Mouse (Mus musculus) left cerebral cortex, postnatal 14 days (tissue): ENCODE results near the gene Rasgrf1. TPM values are rescaled to one million over a fixed set of nuclear protein-coding genes. Genes with fewer than 3 reads are reported as not detected.
A peak's percentile ranks its signal among the peaks of the same experiment; 100 is the strongest.

Source experiments
- DNase-seq, 2 experiments: peaks; one replicate each; pipeline ENCODE4 v3.0.0; 2021 to 2022; ENCODE audit warnings: low spot score in 2 of 2, mixed read lengths in 1 of 2
- intact Hi-C: fragments of 180-260 bp; cut with DNase I; formaldehyde crosslinking; loops from one replicate; pipeline ENCODE4 v1.15.1; 2025
- total RNA-seq, 2 experiments: library from RNA; stranded (reverse); gene quantifications; 2 replicates each; pipeline ENCODE4 v1.2.3; 2021

The Rasgrf1 gene
- total RNA-seq, 2 experiments from 2014 or later: 146 to 187 TPM

- no peak for DNase-seq
- intact Hi-C loops: no loop called here
Observed at GRCm38 (mm10) chr9:89953596-89954215, 44.0 kb downstream of the Rasgrf1 start.

DNA sequence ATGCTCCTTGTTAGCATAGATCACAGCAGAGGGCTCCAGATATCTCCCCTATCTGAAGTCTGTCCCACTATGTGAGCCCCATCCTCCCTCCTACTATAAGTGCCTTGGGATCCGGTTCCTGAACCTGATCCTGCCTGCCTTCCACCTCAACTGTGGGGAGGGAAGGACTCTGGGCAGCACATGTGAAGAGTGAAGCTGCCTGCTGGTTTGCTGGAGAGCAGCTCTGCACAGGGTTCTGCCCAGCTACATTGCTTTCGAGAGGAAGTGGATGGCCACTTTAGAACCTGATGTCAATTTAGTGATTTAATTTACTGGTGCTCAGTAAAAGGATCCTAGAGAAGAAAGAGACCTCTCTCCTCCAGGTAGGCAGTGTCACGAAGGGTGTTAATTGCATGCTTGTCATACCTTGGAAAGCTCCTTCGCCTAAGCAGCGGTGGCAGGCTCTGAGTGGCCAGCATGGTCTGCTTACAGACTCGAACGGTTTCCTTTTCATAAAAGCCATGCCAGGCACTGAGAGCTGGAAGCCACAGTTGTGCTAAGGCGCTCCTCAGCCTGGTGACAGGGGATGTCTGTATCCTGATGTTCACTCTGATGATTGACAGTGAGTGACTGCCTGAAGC lies 45.3 kb downstream of the Rasgrf1 start:
- DNase-seq: no peak

DNA sequence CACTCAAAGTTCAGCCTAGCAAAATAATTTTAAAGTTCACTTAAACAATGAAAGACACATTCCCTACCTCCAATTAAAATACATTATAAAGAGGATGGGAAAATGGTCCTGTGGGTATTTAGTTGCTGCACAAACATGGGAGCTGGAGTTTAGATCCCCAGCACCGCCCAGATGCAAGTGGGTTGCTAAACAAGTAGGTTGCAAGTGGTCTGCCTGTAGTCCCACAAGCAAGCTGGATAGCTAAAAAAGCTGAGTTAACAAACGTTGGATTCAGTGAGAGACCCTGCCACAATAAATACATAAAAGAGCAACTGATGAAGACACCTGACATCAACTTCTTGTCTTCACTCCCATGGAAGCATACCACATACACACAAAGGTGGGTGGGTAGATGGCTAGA lies 49.3 kb downstream of the Rasgrf1 start:
- intact Hi-C loops: no loop called here

More for the DNA sequence above, 45.3 kb downstream of the Rasgrf1 start:
- intact Hi-C loops: no loop called here

DNA sequence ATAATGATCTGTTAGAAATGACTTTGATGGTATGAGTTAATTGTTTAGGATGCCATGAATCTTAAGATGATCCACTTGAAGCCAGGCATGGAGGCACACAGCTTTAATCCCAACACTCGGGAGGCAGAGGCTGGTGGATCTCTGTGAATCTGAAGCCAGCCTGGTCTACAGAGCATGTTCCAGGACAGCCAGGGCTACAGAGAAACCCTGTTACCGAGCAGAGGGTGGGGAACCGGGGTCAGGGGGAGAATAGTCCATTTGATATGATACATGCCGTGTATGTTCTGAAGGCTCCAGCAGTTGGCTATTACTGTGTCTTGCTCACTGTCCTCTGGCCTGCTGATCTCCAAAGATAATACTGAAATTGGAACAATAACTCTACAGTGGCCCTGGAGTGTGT lies 54.4 kb downstream of the Rasgrf1 start:
- intact Hi-C loops: no loop called here
- no peak for DNase-seq

More for the DNA sequence above, 49.3 kb downstream of the Rasgrf1 start:
- DNase-seq: no peak

DNA sequence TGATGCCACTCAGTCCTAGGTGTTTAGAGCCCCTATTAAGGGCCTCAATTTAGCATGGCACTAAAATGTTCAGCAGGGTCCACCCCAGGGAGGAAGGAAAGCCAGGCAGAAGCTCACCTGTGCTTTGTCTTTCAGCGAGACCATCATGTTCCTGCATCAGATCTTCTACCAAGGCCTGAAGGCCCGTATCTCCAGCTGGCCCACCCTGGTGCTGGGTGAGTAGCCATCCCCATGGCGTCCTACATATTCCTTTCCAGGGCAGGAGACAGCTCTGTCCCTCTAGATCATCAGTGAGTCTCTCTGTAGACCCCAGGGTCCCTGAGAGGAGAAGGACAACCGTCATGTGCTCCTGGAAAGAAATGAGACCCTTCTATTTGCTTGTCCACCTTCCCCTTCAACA lies 58.0 kb downstream of the Rasgrf1 start:
- DNase-seq: no peak
- intact Hi-C loops: loop anchor here (5.0 kb wide), 1 partner anchor 45 kb away; no protein-coding TSS in a partner anchor

DNA sequence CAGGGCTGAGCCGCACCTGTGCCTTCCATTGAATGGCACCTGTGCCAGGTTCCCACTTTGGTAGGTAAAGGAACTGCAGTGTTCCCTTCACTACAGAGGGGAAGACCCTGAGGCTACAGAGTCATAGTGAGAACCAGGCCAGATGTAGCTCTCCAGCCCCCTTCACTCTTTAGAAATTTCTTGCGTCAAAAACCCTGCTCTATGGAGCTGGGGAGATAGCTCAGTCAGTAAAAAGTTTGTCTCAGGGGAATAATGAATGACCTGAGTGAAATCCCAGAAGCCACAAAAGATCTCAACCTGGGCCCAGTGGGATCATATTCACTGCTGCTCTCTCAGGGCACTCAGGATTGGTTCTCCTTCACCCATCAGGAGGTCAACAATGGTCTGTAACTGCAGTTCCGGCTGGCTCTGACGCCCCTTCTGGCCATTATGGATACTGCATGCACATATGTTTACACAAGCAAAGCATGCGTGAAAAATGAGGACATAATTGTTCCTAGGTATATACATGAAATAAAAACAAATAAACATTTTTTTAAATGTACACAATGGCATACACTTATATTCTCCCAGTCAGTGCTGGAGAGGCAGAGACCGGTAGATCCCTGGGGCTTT lies 59.2 kb downstream of the Rasgrf1 start:
- intact Hi-C loops: loop anchor here (5.0 kb wide), 1 partner anchor 47 kb away; no protein-coding TSS in a partner anchor
- no peak for DNase-seq

- no peak for DNase-seq
- intact Hi-C loops: loop anchor here (10.0 kb wide), 2 partner anchors 105 to 265 kb away; partner anchors contain the start of gene Tmed3
Observed at GRCm38 (mm10) chr9:89970271-89970670, 60.6 kb downstream of the Rasgrf1 start.

DNA sequence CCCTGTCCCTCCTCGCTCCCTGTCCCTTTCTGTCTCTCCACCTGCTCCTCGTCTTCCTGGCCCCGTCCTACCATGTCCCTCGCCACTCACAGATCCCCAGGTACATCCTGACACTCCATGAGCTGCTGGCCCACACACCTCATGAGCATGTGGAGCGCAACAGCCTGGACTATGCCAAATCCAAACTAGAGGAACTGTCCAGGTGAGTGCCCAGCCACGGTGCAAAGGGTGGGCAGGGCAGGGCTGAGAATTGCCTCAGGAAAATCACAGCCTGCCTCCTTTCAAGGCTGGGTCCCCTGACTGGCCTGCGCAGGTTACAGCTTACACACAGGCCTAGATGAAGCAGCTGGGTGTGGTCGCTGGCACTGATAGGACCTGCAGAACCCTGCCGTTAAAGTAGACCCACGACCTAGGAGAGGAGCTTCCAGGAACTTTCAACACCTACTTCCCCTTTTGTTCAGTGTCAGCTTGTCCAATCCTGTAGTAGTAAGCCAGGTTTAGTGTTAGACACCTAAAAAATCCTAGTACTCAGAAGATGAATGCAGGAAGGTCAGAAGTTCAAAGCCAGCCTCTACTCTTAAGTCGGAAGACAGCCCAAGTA lies 61.3 kb downstream of the Rasgrf1 start:
- intact Hi-C loops: loop anchor here (10.0 kb wide), 2 partner anchors 104 to 266 kb away; partner anchors contain the start of gene Tmed3

GRCm38 (mm10) chr9:89972321-89972720 lies 62.6 kb downstream of the Rasgrf1 start:
- no peak for DNase-seq
- intact Hi-C loops: loop anchor here (2.0 to 10.0 kb wide), 3 partner anchors 102 to 268 kb away; partner anchors contain the start of gene Tmed3

More for the DNA sequence above, 61.3 kb downstream of the Rasgrf1 start:
- no peak for DNase-seq

DNA sequence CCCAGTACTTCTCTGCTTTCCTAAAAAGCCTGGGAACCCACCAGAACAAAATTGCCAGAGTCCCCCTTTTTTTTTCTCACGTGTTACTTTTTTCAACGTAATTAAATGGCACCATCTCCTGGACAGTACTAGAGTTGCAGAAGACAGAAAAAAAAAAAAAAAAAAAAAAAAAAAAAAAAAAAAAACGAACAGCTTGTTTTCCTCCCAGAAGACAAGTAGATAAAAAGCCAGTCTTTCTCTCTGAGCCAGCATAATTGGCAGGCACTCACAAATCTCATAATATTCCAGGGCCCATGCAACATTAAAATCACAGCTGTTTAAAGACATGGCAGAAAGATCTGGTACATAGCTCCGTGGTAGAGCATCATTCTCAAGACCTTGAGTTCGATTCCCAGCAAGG lies 64.1 kb downstream of the Rasgrf1 start:
- DNase-seq: peak in 1 of 2 experiments; percentile 55

DNA sequence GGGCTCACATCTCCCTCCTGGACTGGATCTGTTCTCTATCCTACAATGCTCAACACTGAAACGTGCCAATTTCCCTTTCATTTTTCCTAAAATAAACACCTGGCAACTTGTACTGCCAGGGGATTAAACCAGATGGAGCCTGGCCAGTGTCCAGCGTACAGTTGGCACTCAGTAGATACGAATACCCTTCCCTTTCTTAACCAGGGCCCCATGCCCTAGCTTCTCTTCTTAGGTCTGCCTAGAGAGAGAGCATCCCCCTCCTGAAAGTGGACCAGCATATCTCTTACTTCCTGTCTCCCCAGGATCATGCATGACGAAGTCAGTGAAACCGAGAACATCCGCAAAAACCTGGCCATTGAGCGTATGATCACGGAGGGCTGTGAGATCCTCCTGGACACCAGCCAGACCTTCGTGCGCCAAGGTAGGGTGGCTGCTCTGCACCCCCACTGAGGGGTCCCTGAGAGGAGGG lies 64.8 kb downstream of the Rasgrf1 start:
- intact Hi-C loops: loop anchor here (10.0 kb wide), 2 partner anchors 100 to 270 kb away; partner anchors contain the start of gene Tmed3
- DNase-seq: no peak

More for the DNA sequence above, 64.1 kb downstream of the Rasgrf1 start:
- intact Hi-C loops: loop anchor here (2.0 to 10.0 kb wide), 3 partner anchors 101 to 269 kb away; partner anchors contain the start of gene Tmed3

- intact Hi-C loops: loop anchor here (10.0 kb wide), 2 partner anchors 98 to 272 kb away; partner anchors contain the start of gene Tmed3
- no peak for DNase-seq
Observed at GRCm38 (mm10) chr9:89976366-89976940, 66.7 kb downstream of the Rasgrf1 start.

GRCm38 (mm10) chr9:89979248-89979647 lies 69.5 kb downstream of the Rasgrf1 start:
- peak in 1 of 2 experiments; percentile 34 for DNase-seq
- intact Hi-C loops: loop anchor here (10.0 kb wide), 2 partner anchors 96 to 274 kb away; partner anchors contain the start of gene Tmed3

GRCm38 (mm10) chr9:89982256-89982655 lies 72.5 kb downstream of the Rasgrf1 start:
- intact Hi-C loops: no loop called here
- no peak for DNase-seq

DNA sequence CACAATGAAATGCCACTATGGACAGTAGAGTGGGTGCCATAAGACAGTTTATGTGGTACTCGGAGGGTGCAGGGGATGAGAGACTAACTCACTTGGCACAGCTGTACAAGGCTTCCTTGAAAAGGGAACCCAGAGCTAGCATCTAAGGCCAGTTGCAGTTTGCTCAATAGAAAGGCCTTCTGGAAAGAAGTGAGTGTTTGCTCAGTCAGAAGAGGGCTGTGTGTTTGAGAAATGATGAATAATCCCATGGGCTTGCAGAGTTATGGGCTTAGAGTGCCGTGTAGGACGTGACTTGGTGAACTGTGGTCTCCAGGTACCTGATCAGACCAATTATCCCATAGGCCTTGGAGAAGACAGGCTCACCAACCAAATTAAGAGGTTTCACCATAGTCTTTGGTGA lies 78.3 kb downstream of the Rasgrf1 start:
- intact Hi-C loops: no loop called here

GRCm38 (mm10) chr9:89988811-89989528 lies 79.3 kb downstream of the Rasgrf1 start:
- intact Hi-C loops: no loop called here
- no peak for DNase-seq

More for the DNA sequence above, 78.3 kb downstream of the Rasgrf1 start:
- no peak for DNase-seq

- no peak for DNase-seq
- intact Hi-C loops: no loop called here
Observed at GRCm38 (mm10) chr9:90006432-90006831, 96.7 kb downstream of the Rasgrf1 start.

DNA sequence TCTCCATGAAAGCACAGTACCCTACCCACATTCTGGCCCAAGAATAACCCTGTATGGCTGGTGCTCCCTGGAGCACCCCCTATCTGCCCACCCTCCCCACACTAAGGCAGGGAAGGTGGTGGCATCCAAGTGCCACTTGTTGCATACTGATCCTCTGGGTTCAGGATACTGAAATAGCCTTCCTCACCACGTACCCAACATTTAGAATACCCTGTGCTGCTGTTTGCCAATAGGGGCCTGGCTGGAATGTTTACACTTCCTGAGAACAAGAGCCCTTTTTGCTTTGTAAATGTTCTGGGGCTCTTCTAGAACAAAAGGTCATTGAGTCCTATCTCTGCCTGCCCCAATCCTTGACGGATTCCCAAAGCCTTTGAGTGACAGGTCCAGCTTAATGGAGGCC lies 97.4 kb downstream of the Rasgrf1 start:
- DNase-seq: no peak
- intact Hi-C loops: no loop called here
